ENCODE assay signal across 8 mouse cellular contexts in genomic region chr3:81036554-81037311, GRCm38 (mm10). TPM values are rescaled to one million over a fixed set of nuclear protein-coding genes. Genes with fewer than 3 reads are reported as not detected.
DNase-seq lines count a peak whose midpoint lies in the region; ATAC-seq lines count a peak whose summit lies in the region.

No protein-coding gene starts in this region.

- peak overlapping the region; percentile 80 for H3K9ac ChIP-seq in hindbrain, embryonic 11.5 days (ENCODE audit: low read depth, low read length)

- H3K27me3 ChIP-seq in hindbrain, embryonic 11.5 days (ENCODE audit: control insufficient read depth, insufficient read depth, low read length), result no peaks in the 10 kb centered on the region

- peak overlapping the region; percentile 70 for H3K27ac ChIP-seq in hindbrain, embryonic 11.5 days (ENCODE audit: low read depth, low read length)

- peak overlapping the region; percentile 77 for H3K4me3 ChIP-seq in hindbrain, embryonic 11.5 days (ENCODE audit: low read depth, low read length)

- no peaks in the 10 kb centered on the region for H3K36me3 ChIP-seq in hindbrain, embryonic 11.5 days (ENCODE audit: control insufficient read depth, insufficient read depth, low read length)

- H3K9me3 ChIP-seq in hindbrain, embryonic 11.5 days (ENCODE audit: control insufficient read depth, low read length), result no peaks in the 10 kb centered on the region

- peak; percentile 92 for ATAC-seq in hindbrain, embryonic 11.5 days (ENCODE audit: low FRiP score)

- peak; percentile 30 for DNase-seq in MN1 (ENCODE audit: low spot score)
- peak; percentile 28 for DNase-seq in cerebellum, adult 8-10 months
- peak; percentile 31 to 43 for DNase-seq in frontal cortex, postnatal 14 days (ENCODE audit: low spot score in 2 of 2)
- peak; percentile 77 for DNase-seq in hindbrain, embryonic 11.5 days (ENCODE audit: low spot score)
- peak; percentile 61 to 64 for DNase-seq in layer of hippocampus, postnatal 36 days
- DNase-seq in lung, postnatal 36 days, result peak; percentile 27
- DNase-seq in retina, postnatal 7 days (ENCODE audit: low read depth, low spot score), result peak; percentile 41
- peak; percentile 44 to 63 for DNase-seq in urinary bladder, postnatal 4 days (ENCODE audit: low spot score in 2 of 2)

- peak overlapping the region; percentile 84 for H3K4me2 ChIP-seq in hindbrain, embryonic 11.5 days (replicated peaks; ENCODE audit: low read depth, low read length)

- H3K4me1 ChIP-seq in hindbrain, embryonic 11.5 days (replicated peaks; ENCODE audit: control insufficient read depth, insufficient read depth, low read length), result no peaks in the 10 kb centered on the region

- under 1% methylated on average over 33 of the region's 68 CpGs for WGBS in hindbrain, embryonic 11.5 days

RNA-seq across cellular contexts. Expression of gene Pdgfc, which starts 0.5 kb away (rescaled TPM):
- polyA plus RNA-seq in hindbrain, embryonic 11.5 days (2014; fragmentation: Nextera tagmentation; extraction: Ambion mirVana), result 17.3 and 22.9 TPM in 2 replicates
- 1 to 10 TPM; 4.6 to 6.4 TPM for total RNA-seq in layer of hippocampus, postnatal 36 days (2021)

Comparison
In these comparisons a context has a peak if more than half of its experiments do, and no peak if none do; other contexts are left out.
1. Peak in every context shown above with its lines: DNase-seq, ATAC-seq, H3K4me3 ChIP-seq and H3K27ac ChIP-seq.
2. DNase-seq: peak in every context shown above with its lines; median percentile 77 in hindbrain, embryonic 11.5 days; 62 in layer of hippocampus, postnatal 36 days; 54 in urinary bladder, postnatal 4 days; 41 in retina, postnatal 7 days; 37 in frontal cortex, postnatal 14 days; 30 in MN1; 28 in cerebellum, adult 8-10 months; 27 in lung, postnatal 36 days.